Mouse (Mus musculus): Measurements from ENCODE around the gene Fkbp15.

- TF ChIP-seq POLR2A (IDR thresholded peaks at IDR 0.05; ENCODE audit: insufficient read depth, low read depth, low read length) (no peak), CTCF (IDR thresholded peaks at IDR 0.05) (no peak), EP300 (IDR thresholded peaks at IDR 0.05; ENCODE audit: insufficient read depth, low read depth, low read length) (no peak)
Observed at GRCm38 (mm10) chr4:62282969-62283368, 77.4 kb downstream of the Fkbp15 start.
